Mouse (Mus musculus): ENCODE data around the gene Nav1.

Gene Nav1

GRCm38 (mm10) chr1:135581001-135581400 lies 26.1 kb downstream of the Nav1 start:
- no peaks in the 10 kb centered on the region for H3K36me3 ChIP-seq (ENCODE audit: control insufficient read depth, insufficient read depth, low read length, poor library complexity, severe bottlenecking)
- H3K27me3 ChIP-seq (ENCODE audit: control insufficient read depth, insufficient read depth, low read length, poor library complexity, severe bottlenecking) = no peaks in the 10 kb centered on the region
- DNase-seq (ENCODE audit: low read depth, low spot score) = no peak

GRCm38 (mm10) chr1:135579111-135579510 lies 28.0 kb downstream of the Nav1 start:
- Histone ChIP-seq H3K27me3 (ENCODE audit: control insufficient read depth, insufficient read depth, low read length, poor library complexity, severe bottlenecking) (no peaks in the 10 kb centered on the region), H3K36me3 (ENCODE audit: control insufficient read depth, insufficient read depth, low read length, poor library complexity, severe bottlenecking) (no peaks in the 10 kb centered on the region)
- DNase-seq (ENCODE audit: low read depth, low spot score) = no peak

DNA sequence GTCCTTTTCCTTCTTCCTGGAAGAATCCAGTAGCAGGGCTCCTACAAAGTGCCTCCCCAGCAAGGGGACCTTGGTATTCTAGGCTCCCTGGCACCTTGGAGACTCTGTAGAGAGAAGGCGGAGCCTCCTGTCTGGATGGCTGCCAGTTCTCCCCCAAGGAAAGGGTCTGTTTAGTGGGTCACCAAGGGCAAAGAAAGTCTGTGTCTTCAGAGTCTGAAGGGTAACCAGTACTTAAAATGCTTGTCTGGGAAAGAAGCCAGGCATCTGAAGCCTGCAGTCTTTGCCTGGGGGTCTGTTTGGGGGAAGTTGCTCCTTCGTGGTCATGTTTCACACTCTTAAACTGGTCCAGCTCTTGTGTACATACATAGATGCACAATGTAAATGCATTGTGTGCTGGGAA lies 29.3 kb downstream of the Nav1 start:
- H3K27me3 ChIP-seq (ENCODE audit: control insufficient read depth, insufficient read depth, low read length, poor library complexity, severe bottlenecking) = no peaks in the 10 kb centered on the region
- DNase-seq (ENCODE audit: low read depth, low spot score) = no peak
- no peaks in the 10 kb centered on the region for H3K36me3 ChIP-seq (ENCODE audit: control insufficient read depth, insufficient read depth, low read length, poor library complexity, severe bottlenecking)

DNA sequence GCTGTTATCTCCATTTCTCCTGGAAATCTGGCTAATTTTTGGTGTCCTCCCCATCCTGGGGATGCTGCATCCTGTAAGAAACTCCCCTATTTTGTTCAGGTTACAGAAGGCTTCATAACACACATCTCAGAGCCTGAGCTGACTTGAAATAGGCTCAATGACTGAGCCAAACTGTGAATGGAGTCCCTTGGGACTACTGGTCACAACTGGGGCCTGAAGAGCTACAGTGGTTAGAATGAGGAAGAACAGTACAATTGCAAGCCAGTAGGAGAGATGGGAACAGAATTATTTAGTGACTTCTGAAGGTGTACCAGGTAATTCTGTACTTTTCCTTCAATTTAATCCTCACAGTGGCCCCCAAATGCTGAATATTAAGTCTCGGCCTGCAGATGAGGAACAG lies 31.7 kb downstream of the Nav1 start:
- H3K36me3 ChIP-seq (ENCODE audit: control insufficient read depth, insufficient read depth, low read length, poor library complexity, severe bottlenecking) = no peaks in the 10 kb centered on the region
- DNase-seq (ENCODE audit: low read depth, low spot score) = no peak
- H3K27me3 ChIP-seq (ENCODE audit: control insufficient read depth, insufficient read depth, low read length, poor library complexity, severe bottlenecking) = no peaks in the 10 kb centered on the region

DNA sequence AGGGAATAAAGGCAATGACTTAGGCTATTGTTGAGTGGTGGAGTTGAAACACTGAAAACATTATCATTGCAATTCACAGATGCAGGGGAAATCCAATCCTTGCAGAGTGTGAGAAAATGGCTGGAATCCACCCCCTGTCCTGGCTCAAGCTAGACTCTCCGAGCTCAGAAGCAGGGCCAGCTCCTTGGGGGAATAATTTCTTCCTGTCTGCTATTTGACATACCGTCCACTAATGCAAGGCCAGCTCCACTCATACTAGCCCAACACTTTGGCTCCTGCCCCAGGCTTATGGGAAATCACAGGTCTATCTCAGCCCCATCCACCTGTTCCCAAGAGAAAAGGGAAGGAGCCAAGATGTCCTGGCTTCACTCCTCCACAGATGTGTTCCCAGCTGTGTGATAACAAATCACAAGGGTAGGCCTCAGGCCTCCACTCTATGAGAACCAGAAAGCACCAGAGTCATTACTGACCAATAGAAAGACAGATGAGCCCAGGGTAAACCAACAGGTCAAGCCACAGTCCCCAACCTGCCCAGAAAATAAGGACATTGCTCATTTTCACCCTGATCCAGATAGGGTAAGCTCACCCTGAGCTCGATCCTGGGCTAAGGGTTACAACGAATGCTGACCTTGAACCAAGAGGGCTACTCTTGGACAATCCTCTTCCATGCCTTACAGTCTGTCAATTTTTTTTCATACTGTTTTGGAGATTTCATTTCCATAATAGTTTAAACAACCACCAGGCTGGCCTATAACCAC lies 32.5 kb downstream of the Nav1 start:
- Histone ChIP-seq H3K36me3 (ENCODE audit: control insufficient read depth, insufficient read depth, low read length, poor library complexity, severe bottlenecking) (no peaks in the 10 kb centered on the region), H3K27me3 (ENCODE audit: control insufficient read depth, insufficient read depth, low read length, poor library complexity, severe bottlenecking) (no peaks in the 10 kb centered on the region)
- no peak for DNase-seq (ENCODE audit: low read depth, low spot score)

DNA sequence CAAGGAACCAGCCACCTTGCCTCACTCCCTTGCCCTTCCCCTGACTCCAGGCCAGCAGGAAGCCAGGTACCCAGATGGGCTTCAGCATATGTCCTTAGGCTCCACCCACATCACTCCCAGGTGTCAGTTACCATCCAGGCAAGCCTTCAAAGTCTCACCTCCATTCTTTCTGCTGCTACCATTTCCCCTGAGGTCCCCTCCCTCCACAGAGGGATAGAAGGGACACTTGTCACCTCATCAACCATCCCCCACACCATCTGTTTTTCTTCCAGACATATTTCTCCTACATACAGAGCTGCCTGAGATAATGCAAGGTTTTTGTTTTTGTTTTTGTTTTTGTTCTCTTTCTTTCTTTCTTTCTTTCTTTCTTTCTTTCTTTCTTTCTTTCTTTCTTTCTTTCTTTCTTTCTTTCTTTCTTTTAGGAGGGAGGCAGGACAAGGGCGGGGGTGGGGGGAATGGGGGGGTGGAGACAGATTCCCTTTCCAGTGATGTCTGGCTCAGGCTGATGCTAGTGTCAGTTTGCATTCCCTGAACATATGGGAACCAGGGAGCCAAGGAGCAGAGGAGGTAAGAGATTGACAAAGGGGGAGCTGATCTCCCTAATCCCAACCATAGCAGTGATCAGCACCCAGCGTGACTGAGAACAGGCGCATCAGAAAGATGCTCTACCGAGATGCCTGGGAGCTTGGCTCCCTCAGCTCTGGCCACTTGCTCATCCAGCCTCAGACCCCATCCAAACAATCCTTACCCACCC lies 34.8 kb downstream of the Nav1 start:
- no peaks in the 10 kb centered on the region for H3K27me3 ChIP-seq (ENCODE audit: control insufficient read depth, insufficient read depth, low read length, poor library complexity, severe bottlenecking)
- DNase-seq (ENCODE audit: low read depth, low spot score) = no peak
- no peaks in the 10 kb centered on the region for H3K36me3 ChIP-seq (ENCODE audit: control insufficient read depth, insufficient read depth, low read length, poor library complexity, severe bottlenecking)

DNA sequence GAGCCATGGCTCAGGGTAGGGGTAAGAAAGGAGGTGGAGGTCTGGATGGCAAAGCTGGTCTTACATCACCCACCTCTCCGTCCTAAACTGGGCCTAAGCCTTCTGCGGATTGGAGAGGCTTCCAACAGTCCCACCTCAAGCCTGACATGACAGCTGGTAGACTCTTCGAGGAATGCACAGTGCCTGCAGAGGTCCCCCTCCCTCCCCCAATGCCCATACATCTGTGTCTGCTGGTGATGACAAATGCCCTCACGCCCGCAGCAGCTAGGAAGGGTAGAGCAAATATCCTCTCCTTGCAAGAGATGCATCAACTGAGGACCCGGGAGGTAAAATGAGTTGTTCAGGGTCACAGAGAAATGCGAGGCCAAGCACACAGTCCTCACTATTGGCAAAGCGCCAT lies 39.0 kb downstream of the Nav1 start:
- no peaks in the 10 kb centered on the region for H3K27me3 ChIP-seq (ENCODE audit: control insufficient read depth, insufficient read depth, low read length, poor library complexity, severe bottlenecking)
- no peaks in the 10 kb centered on the region for H3K36me3 ChIP-seq (ENCODE audit: control insufficient read depth, insufficient read depth, low read length, poor library complexity, severe bottlenecking)
- DNase-seq (ENCODE audit: low read depth, low spot score) = no peak

DNA sequence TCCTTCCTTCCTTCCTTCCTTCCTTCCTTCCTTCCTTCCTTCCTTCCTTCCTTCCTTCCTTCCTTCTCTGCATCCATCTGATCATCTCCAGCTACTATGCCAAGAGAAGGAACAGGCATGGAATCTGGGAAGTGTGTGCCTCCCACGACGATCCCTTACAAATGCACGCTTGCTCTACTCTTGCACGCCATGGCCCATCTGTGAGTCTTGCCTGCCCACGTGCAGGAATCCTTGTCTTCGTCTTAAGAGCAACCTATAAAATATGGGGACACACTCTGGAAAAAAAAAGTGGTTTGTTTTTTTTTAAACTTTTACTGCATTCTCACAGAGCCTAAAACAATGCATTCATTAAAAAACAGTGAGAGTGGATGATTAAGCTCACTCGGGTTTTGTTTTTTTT lies 40.5 kb downstream of the Nav1 start:
- no peak for DNase-seq (ENCODE audit: low read depth, low spot score)
- H3K36me3 ChIP-seq (ENCODE audit: control insufficient read depth, insufficient read depth, low read length, poor library complexity, severe bottlenecking) = no peaks in the 10 kb centered on the region
- no peaks in the 10 kb centered on the region for H3K27me3 ChIP-seq (ENCODE audit: control insufficient read depth, insufficient read depth, low read length, poor library complexity, severe bottlenecking)

DNA sequence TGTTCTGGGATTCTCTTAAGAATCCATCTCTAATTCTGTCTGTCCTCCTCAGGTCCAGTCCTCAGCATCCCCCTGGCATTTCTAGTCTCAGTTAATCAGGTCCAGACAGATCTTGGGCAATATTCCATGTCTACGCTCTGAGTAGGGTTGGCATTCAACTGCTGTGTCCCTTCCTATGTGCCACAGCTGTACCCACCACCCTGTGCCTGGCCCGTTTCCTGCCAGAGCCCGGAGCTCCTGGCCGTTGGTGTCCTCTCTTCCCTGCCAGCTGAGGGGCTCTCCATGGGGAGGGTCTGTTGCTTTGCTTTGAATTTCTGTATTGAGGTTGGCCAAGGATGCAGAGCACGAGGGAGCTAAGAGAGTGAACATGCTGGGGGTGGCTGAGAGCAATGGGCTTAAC lies 41.3 kb downstream of the Nav1 start:
- DNase-seq (ENCODE audit: low read depth, low spot score) = no peak
- H3K36me3 ChIP-seq (ENCODE audit: control insufficient read depth, insufficient read depth, low read length, poor library complexity, severe bottlenecking) = no peaks in the 10 kb centered on the region
- no peaks in the 10 kb centered on the region for H3K27me3 ChIP-seq (ENCODE audit: control insufficient read depth, insufficient read depth, low read length, poor library complexity, severe bottlenecking)

GRCm38 (mm10) chr1:135564660-135565519 lies 42.2 kb downstream of the Nav1 start:
- Histone ChIP-seq H3K36me3 (ENCODE audit: control insufficient read depth, insufficient read depth, low read length, poor library complexity, severe bottlenecking) (no peaks in the 10 kb centered on the region), H3K27me3 (ENCODE audit: control insufficient read depth, insufficient read depth, low read length, poor library complexity, severe bottlenecking) (no peaks in the 10 kb centered on the region)
- DNase-seq (ENCODE audit: low read depth, low spot score) = no peak

DNA sequence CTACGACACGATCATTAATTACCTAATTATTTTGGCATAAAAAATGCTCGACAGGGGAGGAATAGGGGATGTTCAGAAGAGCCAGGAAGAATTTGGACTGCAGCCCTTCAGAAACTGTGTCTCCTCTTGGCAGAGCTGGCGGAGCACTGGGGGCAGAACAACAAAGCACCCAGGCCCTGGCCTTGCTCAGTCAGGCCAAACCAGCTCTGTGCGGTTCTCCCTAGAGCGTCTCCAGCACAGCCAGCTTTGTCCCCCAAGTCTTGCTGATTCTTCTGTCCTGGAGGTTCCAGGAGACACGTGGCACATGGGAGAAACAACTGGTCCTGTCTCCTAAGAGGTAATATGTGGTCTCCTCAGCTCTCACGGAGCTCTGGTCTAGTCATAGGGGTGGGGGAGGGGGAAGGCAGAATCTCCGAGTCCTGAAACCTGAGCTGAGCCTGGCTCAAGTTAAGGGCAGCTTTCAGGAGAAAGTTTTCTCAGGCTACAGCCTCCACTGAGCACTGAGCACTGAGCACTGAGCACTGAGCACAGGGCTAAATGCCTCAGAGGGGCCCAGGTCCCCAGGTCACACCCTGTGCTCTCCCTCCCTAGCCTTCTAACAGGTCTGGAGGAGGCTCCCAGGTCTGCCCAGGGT lies 43.2 kb downstream of the Nav1 start:
- DNase-seq (ENCODE audit: low read depth, low spot score) = no peak
- Histone ChIP-seq H3K36me3 (ENCODE audit: control insufficient read depth, insufficient read depth, low read length, poor library complexity, severe bottlenecking) (no peaks in the 10 kb centered on the region), H3K27me3 (ENCODE audit: control insufficient read depth, insufficient read depth, low read length, poor library complexity, severe bottlenecking) (no peaks in the 10 kb centered on the region)

DNA sequence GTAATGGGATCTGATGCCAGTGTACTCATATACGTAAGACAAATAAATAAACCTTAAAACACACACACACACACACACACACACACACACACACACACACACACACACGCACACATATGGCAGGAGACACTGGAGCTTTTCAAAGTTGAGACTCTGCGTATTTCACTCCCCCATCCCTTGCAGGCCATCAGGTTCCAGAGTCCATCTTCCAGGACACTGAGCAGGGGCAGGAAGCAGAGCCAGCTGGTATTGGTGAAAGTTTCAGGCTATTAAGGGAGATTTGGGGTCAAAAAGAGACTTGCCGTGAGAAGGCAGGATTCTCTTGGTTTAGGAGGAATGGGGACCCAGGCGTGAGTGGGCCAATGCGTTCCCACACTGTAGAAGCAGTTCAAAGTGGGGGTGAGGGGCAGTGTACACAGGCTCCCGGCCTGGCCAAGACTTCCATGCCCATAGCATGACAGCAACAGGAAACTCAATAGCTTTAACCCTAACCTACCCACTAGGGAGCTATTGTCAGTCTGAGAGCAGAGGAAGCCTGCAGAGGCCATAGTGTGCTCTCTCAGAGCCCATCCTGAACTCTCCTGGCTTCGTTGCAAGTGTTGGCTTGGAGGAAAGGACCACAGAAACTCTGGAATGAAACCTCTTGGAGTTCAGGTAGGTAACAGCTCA lies 44.0 kb downstream of the Nav1 start:
- no peaks in the 10 kb centered on the region for H3K27me3 ChIP-seq (ENCODE audit: control insufficient read depth, insufficient read depth, low read length, poor library complexity, severe bottlenecking)
- DNase-seq (ENCODE audit: low read depth, low spot score) = no peak
- no peaks in the 10 kb centered on the region for H3K36me3 ChIP-seq (ENCODE audit: control insufficient read depth, insufficient read depth, low read length, poor library complexity, severe bottlenecking)

DNA sequence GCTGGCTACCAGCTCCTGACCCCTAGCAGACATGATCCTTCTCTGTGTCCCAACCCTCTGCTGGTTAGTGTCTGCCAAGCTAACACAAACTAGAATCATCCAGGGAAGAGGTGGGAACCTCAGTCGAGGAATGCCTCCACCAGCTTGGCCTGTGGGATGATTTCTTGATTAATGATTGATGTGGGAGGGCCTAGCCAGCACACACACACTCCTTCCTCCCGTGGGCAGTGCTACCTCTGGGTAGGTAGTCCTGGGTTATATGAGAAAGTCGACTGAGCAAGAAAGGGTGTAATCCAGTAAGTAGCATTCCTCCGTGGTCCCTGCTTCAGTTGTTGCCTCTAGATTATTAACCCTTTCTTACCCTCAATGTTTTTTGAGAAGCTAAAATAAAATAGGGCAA lies 45.0 kb downstream of the Nav1 start:
- H3K36me3 ChIP-seq (ENCODE audit: control insufficient read depth, insufficient read depth, low read length, poor library complexity, severe bottlenecking) = no peaks in the 10 kb centered on the region
- H3K27me3 ChIP-seq (ENCODE audit: control insufficient read depth, insufficient read depth, low read length, poor library complexity, severe bottlenecking) = no peaks in the 10 kb centered on the region
- DNase-seq (ENCODE audit: low read depth, low spot score) = no peak

DNA sequence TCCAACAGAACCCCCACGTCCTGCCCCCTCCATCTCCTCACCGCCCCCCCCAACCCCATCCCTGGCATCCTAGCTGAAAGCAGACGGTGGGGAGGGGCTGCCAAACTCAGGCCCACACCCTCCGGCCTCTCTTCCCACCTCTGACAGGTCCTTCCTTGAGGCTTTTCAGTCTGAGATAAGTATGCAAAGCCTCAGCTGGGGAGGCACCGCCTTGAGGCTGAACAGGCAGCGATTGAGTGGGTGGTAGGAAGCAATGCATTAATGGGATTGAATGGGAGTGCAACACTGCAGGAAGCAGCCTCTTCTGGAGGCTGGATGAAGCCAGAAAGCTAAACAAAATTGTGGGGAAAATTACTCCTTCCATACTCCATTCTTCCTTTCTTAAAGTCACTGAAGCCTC lies 45.8 kb downstream of the Nav1 start:
- no peaks in the 10 kb centered on the region for H3K36me3 ChIP-seq (ENCODE audit: control insufficient read depth, insufficient read depth, low read length, poor library complexity, severe bottlenecking)
- H3K27me3 ChIP-seq (ENCODE audit: control insufficient read depth, insufficient read depth, low read length, poor library complexity, severe bottlenecking) = no peaks in the 10 kb centered on the region
- no peak for DNase-seq (ENCODE audit: low read depth, low spot score)
